Mouse (Mus musculus) bone marrow, adult 2 months (tissue): ENCODE results near the gene Itsn1.

Experiments used
- CTCF ChIP-seq: fragments of 200-500 bp; IDR thresholded peaks from 2 replicates; pipeline ENCODE4 v1.5.1; 2011; ENCODE audit warnings: low read length, control low read depth; ENCODE audit not compliant: control insufficient read depth, insufficient read depth
- POLR2A ChIP-seq: fragments of 200-500 bp; IDR thresholded peaks from 2 replicates; pipeline ENCODE4 v1.6.1; 2011; ENCODE audit warnings: low read depth, mild to moderate bottlenecking, control low read depth, low read length, borderline replicate concordance; ENCODE audit not compliant: control insufficient read depth

DNA sequence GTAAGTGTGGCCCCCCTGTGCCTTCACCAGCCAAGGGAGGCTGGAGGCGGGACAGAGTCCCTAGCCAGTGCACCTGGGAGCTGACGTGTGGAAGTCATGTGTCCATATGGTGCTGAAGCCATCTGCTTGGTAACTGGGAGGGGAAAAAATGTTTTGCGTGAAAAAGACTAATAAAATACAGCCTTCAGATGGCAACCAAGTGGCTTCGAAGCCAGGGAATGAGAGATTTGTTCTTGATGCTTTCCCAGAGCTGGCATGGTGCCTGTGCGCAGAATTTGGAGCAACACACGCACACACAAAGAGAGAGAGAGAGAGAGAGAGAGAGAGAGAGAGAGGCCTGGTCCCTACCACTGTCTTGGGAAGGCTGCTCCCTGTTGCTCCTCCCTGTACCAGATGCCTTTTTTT, 167.3 kb downstream of the Itsn1 start:
- TF ChIP-seq CTCF (no peak), POLR2A (no peak)
